Comparison of ENCODE assay signal across 7 mouse cellular contexts in genomic region chr15:79042721-79043491, GRCm38 (mm10). TPM values are rescaled to one million over a fixed set of nuclear protein-coding genes. Genes with fewer than 3 reads are reported as not detected.
DNase-seq lines count a peak whose midpoint lies in the region; ATAC-seq and TF ChIP-seq lines count a peak whose summit lies in the region.

No protein-coding gene starts in this region.

- H3K36me3 ChIP-seq in kidney, adult 2 months (ENCODE audit: control insufficient read depth, insufficient read depth, low read length): no peaks in the 10 kb centered on the region
- no peaks in the 10 kb centered on the region for H3K36me3 ChIP-seq in embryonic facial prominence, embryonic 14.5 days (ENCODE audit: control insufficient read depth, insufficient read depth, low read length)

- DNase-seq in kidney, adult 2 months: peak; percentile 20
- no peak for DNase-seq in kidney, adult 11 months
- peak; percentile 81 for DNase-seq in brain, adult 2 months (ENCODE audit: low read depth, low spot score)
- DNase-seq in embryonic facial prominence, embryonic 14.5 days (ENCODE audit: low spot score): peak; percentile 35
- DNase-seq in kidney, postnatal 14 days: peak; percentile 40
- DNase-seq in naive thymus-derived CD4-positive, alpha-beta T cell, adult 2 months (ENCODE audit: low read depth): peak; percentile 47
- no peak for DNase-seq in urinary bladder, postnatal 36 days (ENCODE audit: low spot score in 2 of 2)

- H3K4me3 ChIP-seq in kidney, adult 2 months (ENCODE audit: insufficient read depth, low read depth, low read length): peak overlapping the region; percentile 52
- H3K4me3 ChIP-seq in embryonic facial prominence, embryonic 14.5 days (ENCODE audit: low read depth, low read length): peak overlapping the region; percentile 56

- no peaks in the 10 kb centered on the region for H3K9me3 ChIP-seq in embryonic facial prominence, embryonic 14.5 days (ENCODE audit: control insufficient read depth, low read length)

- TF ChIP-seq POLR2A in kidney, adult 2 months (IDR thresholded peaks at IDR 0.05; ENCODE audit: low read depth, low read length): no peak

- H3K27me3 ChIP-seq in kidney, adult 2 months (replicated peaks; ENCODE audit: control insufficient read depth, insufficient read depth, low read length): no peaks in the 10 kb centered on the region
- peaks cover 38% of the 10 kb centered on the region for H3K27me3 ChIP-seq in embryonic facial prominence, embryonic 14.5 days (replicated peaks; ENCODE audit: control insufficient read depth, insufficient read depth, low read length)

- peak; percentile 26; the same call in 1 of the 2 replicates for ATAC-seq in embryonic facial prominence, embryonic 14.5 days (ENCODE audit: low read depth)

- peak overlapping the region; percentile 98 for H3K4me2 ChIP-seq in embryonic facial prominence, embryonic 14.5 days (ENCODE audit: low read depth, low read length)

- peak overlapping the region; percentile 62 for H3K9ac ChIP-seq in embryonic facial prominence, embryonic 14.5 days (ENCODE audit: low read depth, low read length)

- WGBS in kidney, adult 2 months: 2% methylated on average over 105 of the region's 105 CpGs
- under 1% methylated on average over 77 of the region's 105 CpGs for WGBS in embryonic facial prominence, embryonic 14.5 days

- no peak for TF ChIP-seq CTCF in kidney, adult 2 months (conservative IDR thresholded peaks at IDR 0.05; ENCODE audit: insufficient read depth, insufficient read length, low read depth, low read length)

- no peak overlapping the region for H3K27ac ChIP-seq in kidney, adult 2 months (ENCODE audit: insufficient read depth, low read depth, low read length)
- no peak overlapping the region for H3K27ac ChIP-seq in embryonic facial prominence, embryonic 14.5 days (replicated peaks; ENCODE audit: low read depth, low read length)

- peaks cover 7% of the 10 kb centered on the region; the same call in 1 of the 2 replicates for H3K4me1 ChIP-seq in kidney, adult 2 months (ENCODE audit: control insufficient read depth, insufficient read depth, low read length)
- peaks cover 11% of the 10 kb centered on the region; the same call in 1 of the 2 replicates for H3K4me1 ChIP-seq in embryonic facial prominence, embryonic 14.5 days (ENCODE audit: control insufficient read depth, insufficient read depth, low read length)

RNA-seq across cellular contexts. Expression of gene Galr3, which starts 1.2 kb away (rescaled TPM):
- 0.64 and 1.2 TPM in 2 replicates for polyA plus RNA-seq in kidney, adult 2 months (2012; rRNA removed)
- not detected in 2 replicates for polyA plus RNA-seq in embryonic facial prominence, embryonic 14.5 days (2014; fragmentation: Nextera tagmentation; extraction: Ambion mirVana)

RNA-seq across cellular contexts. Expression of gene H1f0, which starts 14.7 kb away (rescaled TPM):
- 123 and 145 TPM in 2 replicates for polyA plus RNA-seq in kidney, adult 2 months (2012; rRNA removed)
- polyA plus RNA-seq in embryonic facial prominence, embryonic 14.5 days (2014; fragmentation: Nextera tagmentation; extraction: Ambion mirVana): 168 and 202 TPM in 2 replicates

RNA-seq across cellular contexts. Expression of gene Ankrd54, which starts 19.8 kb away (rescaled TPM):
- polyA plus RNA-seq in kidney, adult 2 months (2012; rRNA removed): 38.9 and 52.2 TPM in 2 replicates
- 42.6 and 43.6 TPM in 2 replicates for polyA plus RNA-seq in embryonic facial prominence, embryonic 14.5 days (2014; fragmentation: Nextera tagmentation; extraction: Ambion mirVana)

RNA-seq across cellular contexts. Expression of gene Eif3l, which starts 32.1 kb away (rescaled TPM):
- polyA plus RNA-seq in kidney, adult 2 months (2012; rRNA removed): 172 and 183 TPM in 2 replicates
- 197 and 220 TPM in 2 replicates for polyA plus RNA-seq in embryonic facial prominence, embryonic 14.5 days (2014; fragmentation: Nextera tagmentation; extraction: Ambion mirVana)

Comparison
In these comparisons a context has a peak if more than half of its experiments do, and no peak if none do; other contexts are left out.
1. DNase-seq: peak in kidney, adult 2 months (single experiment), brain, adult 2 months (single experiment), embryonic facial prominence, embryonic 14.5 days (single experiment), kidney, postnatal 14 days (single experiment) and naive thymus-derived CD4-positive, alpha-beta T cell, adult 2 months (single experiment); none in kidney, adult 11 months (single experiment) and urinary bladder, postnatal 36 days (0 of 2).